Mouse (Mus musculus) liver, postnatal 0 days (tissue): Measurements from ENCODE around the gene Ptprr.

Experiments
- CTCF ChIP-seq: sonication (generic); IDR thresholded peaks from 2 replicates; pipeline ENCODE4 v1.5.1; 2016; ENCODE audit warnings: antibody characterized with exemption, low read depth
- EP300 ChIP-seq: IDR thresholded peaks from 2 replicates; pipeline ENCODE4 v1.6.1; 2016; ENCODE audit warnings: antibody characterized with exemption, low read depth, mild to moderate bottlenecking

GRCm38 (mm10) chr10:116006675-116007074 lies 11.3 kb upstream of the Ptprr start:
- TF ChIP-seq CTCF (no peak), EP300 (no peak)
